Mouse (Mus musculus): ENCODE results near the gene Slc4a3. TPM values are rescaled to one million over a fixed set of nuclear protein-coding genes. Genes with fewer than 3 reads are reported as not detected.

Slc4a3 gene
- total RNA-seq (2021), result 10 to 100 TPM; 18.5 to 23.6 TPM
- long read RNA-seq, experiment 1, full-length matches to known transcripts, result 1 of 27 reads
- long read RNA-seq, experiment 1, partial matches to known transcripts, result 8 of 27 reads
- long read RNA-seq, experiment 1, other reads (novel, unspliced or antisense), result 18 of 27 reads
- long read RNA-seq, experiment 2, full-length matches to known transcripts, result 1 of 55 reads
- long read RNA-seq, experiment 2, partial matches to known transcripts, result 21 of 55 reads
- long read RNA-seq, experiment 2, other reads (novel, unspliced or antisense), result 33 of 55 reads

DNA sequence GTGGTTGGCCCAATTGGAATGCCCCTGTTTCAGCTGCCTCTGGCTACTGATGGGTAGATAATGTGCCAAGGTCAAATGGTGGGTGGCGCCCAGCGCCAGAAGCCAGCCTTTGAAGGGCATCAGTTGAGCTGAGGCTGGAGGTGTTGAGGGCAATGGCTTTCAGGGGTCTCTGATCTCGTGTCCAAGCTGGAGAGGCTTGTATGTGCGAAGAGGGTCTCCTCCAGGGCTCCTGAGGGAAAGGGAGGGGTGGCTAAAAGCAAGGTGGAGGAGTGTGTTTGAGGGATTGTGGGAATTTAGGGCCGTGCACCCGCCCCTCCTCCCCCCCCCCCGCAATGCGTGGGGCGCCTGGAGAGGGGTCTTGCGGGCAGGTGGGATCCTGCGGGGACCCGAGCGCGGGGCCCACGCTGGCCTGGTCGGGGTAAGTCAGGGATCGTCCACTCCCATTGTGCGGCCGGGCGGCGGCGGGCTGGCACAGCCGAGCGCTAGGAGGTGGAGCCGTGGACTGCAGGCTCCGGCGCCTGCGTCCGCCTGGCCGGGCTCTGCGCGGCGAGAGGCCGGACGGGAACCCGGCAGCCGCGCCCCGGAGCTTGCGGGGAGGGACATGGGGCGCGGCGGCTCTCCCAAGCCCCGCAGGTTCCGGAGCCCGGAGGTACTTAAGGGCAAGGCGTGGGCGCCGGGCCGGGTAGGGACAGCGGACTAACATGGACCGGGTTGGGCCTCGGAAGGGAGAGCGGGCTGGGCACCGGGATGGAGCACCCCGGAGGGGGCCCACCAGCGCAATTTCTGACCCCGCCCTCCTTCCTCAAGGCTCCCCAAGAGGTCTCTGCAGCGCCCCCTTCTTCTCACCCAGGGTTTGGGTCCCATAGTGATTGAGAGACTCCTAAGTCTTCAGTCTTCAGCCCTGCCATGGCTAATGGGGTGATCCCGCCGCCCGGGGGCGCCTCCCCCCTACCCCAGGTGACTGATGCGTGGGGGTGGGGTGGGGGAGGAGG lies at the start of gene Slc4a3:
TSS of gene Slc4a3 (plus strand) at position 302 of the 992 bp plus-strand sequence.
- peak; percentile 53 to 68 for DNase-seq (ENCODE audit: low spot score in 2 of 2)

DNA sequence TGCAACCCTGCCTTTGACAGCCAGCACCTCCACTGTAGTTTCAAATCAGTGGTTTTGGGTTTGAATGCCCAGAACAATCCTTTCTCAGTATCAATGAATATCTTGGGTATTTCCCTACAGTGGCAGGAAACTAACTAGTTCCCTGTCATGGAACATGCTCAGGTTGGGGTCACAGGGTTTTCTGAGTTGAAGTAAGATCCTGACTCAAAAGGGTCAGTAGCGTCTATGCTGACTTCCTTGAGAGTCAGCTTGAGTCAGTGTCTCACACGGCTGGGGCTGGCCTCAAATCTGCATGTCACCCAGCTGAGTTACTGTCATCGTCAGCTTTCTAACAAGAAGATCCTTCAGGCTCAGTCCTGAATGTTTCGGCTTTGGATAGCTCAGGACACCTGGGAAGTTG lies 47.2 kb upstream of the Slc4a3 start:
- DNase-seq (ENCODE audit: low spot score in 2 of 2), result no peak

DNA sequence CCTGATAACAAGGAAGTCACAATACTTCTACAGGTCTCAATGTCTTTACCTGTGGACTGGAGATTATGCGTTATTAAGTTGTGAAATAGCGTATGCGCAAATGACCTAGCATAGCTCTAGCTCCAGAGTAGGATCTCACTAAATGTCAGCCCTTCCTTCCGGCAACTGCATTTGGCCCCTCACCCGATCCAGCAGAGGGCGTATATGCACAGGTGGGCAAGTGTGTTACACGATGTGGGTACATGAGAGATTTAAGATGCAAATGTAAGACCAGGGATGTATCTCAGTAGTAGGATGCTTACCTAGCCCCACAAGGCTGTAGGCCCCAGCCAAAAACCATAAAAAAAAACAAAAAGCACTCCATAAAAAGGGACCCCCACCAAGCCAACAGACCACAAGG lies 46.6 kb upstream of the Slc4a3 start:
- no peak for DNase-seq (ENCODE audit: low spot score in 2 of 2)

DNA sequence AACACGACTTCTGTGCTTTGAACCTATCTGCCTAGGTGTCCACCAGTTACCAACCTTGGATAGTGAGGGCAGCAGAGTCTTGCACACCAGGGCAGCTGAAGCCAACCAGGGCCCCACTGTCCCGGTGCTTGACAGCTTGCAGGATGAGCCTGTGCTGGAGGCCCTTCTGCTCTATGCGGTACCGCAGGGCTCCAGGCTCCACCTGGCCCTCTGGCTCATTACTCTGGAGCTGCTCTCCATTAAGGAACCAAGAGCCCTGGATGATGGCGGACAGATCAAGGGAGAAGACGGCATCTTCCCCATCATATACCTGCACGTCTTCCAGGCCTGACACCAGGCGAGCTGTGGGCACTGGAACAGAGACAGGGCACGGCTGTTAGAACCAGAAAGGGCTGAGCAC lies 44.2 kb upstream of the Slc4a3 start:
- DNase-seq (ENCODE audit: low spot score in 2 of 2), result no peak

DNA sequence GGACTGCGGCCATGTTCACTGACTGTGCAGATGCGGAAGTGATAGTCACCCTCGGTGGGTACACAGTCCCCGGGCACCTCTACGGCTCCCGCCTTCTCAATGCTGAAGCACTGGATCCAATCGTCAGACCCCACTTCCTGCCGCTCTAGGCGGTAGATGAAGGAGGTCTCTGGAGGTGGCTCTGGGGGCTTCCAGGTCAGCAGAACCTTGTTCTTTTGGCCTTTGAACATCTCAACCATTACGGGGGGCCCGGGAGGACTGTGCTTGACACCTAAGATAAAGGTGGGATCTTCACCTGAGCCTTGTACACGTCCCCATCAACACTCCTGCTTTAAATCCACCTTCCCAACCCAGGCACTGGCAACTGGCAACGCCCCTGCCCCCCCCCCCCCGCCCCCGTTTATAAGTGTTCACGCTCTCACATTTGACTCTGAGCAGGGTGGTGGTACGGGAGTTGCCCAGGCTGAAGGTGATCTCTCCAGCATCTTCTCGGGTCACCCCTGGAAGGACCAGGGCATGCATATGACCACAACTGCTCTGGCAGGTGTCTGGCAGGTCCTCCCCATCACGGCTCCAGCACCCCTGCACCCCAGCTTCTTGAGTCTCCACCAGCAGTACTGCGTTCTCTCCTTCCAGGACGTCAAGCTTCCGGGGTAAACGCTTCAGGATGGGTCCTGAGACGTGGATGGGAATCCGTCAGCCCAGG lies 43.0 kb upstream of the Slc4a3 start:
- DNase-seq (ENCODE audit: low spot score in 2 of 2), result no peak

DNA sequence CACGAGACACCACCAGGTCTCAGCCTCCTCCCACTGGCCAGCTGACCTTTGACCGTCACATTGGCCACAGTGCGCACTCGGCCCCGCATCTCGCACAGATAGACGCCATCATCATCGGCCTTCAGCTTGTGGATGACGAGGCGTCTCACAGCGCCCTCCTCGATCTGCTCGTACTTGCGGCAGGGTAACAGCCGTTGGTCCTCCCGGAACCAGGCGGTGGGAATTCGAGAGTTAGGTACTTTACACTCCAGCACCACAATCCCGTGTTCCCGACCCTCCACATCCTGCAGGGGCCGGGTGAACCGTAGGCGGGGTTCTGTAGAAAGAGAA lies 42.5 kb upstream of the Slc4a3 start:
- DNase-seq (ENCODE audit: low spot score in 2 of 2), result no peak

DNA sequence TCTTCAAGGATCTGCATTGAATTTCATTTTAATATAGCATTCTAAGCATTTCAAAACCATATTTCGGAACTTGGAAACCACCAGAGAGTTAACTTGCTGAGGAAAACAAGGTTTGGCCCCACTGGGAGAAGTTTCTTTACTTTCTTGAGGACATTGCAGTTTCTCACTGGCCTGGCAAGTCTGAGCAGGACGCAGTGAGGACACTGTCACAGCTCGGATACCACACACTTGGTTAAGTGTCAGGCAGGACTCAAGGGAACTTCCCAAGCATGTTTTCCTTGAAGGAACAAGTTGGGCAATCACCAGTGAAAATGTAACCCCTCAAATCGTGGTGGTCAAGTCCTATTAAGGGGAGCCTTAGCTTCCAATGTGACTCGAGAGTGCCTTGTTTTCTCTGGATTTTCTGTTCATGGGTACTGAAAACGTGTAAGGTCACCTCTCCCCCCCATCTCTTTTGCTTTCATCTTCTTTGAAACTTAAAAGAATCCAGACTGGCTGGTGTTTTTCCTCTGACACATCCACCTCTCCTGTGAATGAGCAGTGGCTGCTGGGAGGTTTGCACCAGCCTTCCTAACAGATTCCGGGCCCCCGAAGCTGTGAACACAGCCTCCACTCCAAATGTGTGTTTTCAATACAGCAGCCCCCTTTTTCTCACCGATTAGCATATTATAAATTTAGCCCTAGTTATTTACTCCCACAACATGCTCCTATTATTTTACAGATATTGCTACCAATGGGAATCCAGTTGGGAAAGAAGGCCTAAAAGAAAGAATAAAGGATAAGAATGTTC lies 41.6 kb upstream of the Slc4a3 start:
- no peak for DNase-seq (ENCODE audit: low spot score in 2 of 2)

DNA sequence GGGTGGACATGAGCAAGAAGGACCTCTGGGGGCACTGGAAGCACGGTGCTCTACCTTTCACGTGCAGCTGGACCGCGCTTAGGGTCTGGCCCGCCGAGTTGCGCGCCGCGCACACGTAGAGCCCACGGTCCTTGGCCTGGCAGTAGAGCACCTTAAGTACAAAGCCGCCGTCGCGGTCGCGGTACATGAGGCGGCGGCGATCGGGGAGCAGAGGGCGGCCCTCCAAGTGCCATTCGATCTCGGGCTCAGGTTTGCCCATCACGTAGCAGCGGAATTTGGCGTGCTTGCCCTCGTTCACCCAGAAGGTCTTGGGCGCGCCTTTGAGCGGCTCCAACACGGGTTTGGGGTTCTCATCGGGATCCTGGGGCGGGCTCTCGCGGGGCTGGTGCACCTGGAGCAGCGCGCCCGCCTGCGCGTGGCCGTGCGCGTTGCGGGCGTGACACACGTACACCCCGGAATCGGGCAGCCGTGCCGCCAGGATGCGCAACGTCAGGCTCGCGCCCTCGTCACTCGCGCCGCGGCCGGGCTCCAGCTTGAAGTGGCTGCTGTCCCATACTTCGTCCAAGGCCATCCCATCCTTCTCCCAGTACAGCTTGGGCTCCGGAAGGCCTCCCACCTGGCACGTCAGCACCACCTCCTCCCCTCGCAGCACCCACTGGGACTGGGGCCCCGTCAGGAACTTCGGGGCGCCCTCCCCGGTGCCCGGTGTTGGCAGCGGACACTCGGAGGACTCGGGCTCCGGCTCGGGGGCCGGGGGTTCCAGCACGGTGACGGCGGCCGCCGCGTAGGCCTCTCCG lies 40.7 kb upstream of the Slc4a3 start:
- DNase-seq (ENCODE audit: low spot score in 2 of 2), result peak; percentile 59 to 76

DNA sequence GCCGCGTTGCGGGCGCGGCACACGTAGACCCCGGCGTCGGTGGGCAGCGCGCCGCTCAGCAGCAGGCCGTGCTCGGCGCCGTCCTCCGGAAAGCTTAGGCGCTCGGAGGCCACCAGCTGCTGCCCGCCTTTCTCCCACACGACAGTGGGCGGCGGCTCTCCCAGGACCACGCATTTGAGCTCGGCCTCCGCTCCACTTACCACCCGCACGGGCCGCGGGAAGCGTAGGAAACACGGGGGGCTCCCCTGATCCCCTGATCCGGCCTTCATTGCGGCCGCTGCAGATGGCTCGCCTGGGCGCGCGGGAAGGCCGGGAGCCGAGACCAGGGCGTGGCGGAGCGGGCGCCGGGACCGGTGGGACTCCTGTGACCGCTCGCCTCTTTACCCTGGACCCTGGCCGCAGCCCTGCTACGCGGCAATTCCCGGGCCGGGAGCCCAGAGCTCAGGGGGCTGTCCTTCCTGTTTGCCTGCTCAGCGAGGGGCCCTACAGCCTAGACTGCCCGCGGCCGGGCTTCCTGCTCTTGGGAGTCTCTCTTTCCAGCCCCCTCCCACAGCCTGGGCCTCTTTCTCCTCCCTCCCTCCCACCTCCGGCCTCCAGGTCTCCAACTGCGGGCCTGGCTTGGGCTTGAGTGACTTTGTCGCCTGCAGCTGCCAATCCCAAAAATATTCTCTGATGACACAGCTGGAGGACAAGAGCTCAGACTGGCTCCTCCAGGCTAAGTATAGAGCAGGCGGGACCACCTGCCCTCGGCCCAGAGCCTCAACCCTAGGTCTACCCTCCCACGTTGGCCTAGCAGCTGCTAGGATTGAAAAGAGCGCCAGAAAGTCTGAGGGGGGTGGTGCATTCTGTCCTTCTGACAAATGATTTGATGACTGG lies 39.9 kb upstream of the Slc4a3 start, which contains the start of gene Obsl1:
TSS of gene Obsl1 (minus strand) at position 497 of the 876 bp plus-strand sequence.
- DNase-seq (ENCODE audit: low spot score in 2 of 2), result peak; percentile 78 to 88

DNA sequence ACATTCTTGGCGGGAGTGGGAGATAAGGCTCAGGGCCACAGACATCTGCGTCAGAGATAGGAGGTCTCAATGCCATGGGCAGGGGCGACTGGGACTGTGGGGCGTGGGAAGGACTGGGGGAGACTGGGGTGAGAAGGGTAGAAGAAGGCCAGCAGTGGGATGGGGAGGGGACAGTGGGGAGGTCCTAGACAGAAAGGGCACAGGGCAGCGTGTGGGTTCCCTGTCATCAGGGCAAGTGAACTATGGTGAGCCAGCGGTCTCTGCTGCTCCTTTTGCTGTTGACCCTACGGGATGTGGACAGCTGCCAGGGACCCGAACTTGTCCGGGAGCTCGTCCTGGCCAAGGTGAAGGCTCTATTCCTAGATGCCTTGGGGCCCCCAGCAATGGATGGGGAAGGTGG lies 39.1 kb upstream of the Slc4a3 start, which contains the start of gene Inha:
TSS of gene Inha (plus strand) at position 72 of the 400 bp plus-strand sequence.
- no peak for DNase-seq (ENCODE audit: low spot score in 2 of 2)

DNA sequence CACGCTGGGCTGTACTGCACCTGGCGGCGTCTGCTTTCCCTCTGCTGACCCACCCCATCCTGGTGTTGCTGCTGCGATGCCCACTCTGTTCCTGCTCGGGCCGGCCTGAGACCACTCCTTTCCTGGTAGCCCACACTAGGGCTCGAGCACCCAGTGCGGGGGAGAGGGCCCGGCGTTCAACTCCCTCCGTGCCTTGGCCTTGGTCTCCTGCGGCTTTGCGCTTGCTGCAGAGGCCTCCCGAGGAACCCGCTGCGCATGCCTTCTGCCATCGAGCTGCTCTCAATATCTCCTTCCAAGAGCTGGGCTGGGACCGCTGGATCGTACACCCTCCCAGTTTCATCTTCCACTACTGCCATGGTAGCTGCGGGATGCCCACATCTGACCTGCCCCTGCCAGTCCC lies 36.5 kb upstream of the Slc4a3 start:
- no peak for DNase-seq (ENCODE audit: low spot score in 2 of 2)

DNA sequence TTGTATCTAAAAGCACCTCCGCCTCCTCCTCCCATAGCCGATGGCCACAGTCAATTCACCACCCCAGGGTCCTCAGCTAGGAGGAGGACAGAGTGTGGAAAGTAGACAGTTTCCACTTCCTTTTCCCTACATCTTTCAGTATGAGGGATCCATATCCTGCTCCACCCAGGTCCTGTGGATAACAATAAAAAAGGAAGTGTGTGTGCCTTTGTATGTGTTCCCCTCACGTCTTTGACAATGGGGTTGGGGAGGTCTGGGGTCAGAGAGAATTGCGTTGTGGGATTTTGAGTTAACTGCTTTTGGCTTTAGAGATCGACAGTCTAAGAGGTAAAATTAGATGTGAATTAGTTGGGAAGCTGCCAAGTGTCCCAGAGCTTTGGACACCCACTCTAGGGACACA lies 35.9 kb upstream of the Slc4a3 start:
- no peak for DNase-seq (ENCODE audit: low spot score in 2 of 2)

DNA sequence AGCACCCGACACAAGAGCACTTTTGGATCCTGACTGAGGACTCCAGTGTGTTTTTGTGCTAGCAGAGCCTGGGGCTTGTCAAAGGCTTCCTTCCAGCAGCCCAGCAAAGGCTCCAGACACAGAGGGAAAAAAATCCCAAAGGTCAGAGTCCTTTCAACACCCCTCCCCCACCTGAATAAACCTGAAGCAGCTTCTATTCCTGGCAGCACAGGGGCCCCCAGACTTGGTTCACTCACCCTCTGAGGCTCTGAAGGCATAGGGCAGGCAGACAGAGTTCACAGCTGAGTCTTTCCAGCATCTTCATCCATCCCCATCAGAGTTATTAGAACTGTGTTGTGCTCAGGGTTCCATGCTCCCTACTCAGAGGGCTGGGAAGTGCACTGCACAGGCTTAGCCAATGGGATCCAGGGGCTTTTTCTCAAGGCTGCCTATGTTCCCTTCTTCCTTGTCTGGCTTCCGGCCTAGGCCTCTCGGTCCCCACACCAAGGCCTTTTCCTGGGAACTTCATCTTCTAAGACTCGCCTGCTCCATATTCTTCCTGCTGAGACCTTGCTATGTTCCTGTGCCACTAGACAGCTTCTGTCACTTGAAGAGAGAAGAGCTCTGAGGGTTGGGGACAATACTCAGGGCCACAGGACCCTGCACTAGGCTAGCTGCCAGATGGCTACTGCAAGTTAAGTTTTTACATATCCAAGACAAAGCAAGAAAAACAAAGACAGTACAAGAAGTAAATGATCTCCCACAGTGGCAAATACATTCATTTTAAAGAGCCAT lies 34.4 kb upstream of the Slc4a3 start:
- no peak for DNase-seq (ENCODE audit: low spot score in 2 of 2)

DNA sequence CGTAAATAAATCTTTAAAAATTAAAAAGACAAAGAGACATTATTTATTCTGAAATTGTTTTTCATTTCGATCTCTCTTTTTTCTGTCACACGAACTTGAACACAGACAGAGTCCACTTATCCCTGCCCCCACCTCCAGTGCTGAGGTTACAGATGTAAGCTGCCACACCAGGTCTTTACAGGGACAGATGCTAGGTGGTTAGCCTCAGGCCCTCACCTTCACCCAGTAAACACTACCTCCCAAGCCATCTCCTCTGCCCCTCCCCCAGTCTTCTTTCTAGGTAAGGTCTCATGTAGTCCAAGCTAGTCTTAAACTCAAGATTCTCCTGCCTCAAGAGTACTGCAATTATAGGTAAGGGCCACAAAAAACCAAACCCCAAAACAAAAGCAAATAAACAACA lies 33.5 kb upstream of the Slc4a3 start:
- DNase-seq (ENCODE audit: low spot score in 2 of 2), result no peak

DNA sequence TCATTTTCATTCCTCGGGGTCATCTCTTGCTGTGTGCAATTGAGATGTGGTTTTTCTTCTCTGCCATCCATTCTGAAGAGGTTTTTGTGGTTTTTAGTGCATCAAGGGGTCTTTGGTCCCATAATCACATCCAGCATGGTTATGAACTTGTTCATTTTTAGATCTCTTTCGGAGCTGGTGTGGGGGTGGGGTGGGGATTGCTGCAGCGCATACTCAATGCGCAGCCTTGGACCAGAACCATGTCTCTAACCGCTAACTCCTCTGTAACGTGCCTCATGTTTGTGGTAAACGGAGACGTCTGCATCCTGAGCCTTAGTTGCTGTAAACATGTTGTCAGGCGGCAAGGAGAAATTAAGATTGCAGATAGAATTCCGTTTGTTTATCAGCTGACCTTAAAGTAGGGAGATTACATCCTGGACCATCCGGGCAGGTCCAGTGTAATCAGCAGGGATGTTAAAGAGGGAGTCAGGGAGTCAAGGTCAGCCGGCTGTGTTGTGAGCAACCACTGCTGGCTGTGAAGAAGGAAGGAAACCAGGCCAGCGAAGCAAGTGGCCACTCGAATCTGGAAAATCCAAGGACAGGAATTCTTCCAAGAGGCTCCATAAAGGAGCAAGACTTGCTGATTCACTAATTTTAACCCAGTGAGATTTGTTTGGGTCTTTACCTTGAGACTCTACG lies 29.2 kb upstream of the Slc4a3 start:
- no peak for DNase-seq (ENCODE audit: low spot score in 2 of 2)

DNA sequence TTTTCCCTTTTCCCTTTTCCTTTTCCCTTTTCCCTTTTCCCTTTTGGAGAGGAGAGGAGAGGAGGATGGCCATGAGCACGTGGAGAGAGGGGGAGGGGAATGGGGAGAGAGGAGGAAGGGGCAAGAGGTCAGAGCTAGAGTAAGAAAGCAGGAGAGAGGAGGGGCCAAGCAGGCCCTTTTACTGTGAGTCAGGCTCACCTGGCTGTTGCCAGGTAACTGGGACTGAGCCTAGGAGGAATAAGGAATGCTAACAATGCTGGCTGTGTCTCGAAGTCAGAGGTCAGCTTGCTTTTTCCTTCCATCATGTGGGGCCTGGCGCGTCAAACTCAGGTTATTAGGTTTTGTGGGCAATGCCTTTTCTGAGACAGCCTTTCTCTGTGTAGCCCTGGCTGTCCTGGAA lies 28.1 kb upstream of the Slc4a3 start:
- DNase-seq (ENCODE audit: low spot score in 2 of 2), result no peak

DNA sequence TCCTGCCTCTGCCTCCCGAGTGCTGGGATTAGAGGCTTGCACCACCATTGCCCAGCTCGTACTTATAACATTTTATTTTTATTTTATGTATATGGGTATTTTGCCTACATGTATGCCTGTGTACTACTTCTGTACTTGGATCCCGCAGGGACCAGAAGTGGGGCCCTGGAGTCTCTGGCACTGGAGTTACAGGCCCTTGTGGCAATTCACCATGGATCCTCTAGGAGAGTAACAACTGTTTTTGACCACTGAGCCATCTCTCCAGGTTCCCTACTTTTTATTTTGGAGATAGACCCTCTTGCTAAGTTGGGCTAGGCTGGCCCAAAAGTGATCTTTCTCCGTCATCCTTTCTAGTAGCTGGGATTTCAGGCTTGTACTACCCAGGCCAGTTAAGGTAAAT lies 27.6 kb upstream of the Slc4a3 start:
- DNase-seq (ENCODE audit: low spot score in 2 of 2), result no peak

DNA sequence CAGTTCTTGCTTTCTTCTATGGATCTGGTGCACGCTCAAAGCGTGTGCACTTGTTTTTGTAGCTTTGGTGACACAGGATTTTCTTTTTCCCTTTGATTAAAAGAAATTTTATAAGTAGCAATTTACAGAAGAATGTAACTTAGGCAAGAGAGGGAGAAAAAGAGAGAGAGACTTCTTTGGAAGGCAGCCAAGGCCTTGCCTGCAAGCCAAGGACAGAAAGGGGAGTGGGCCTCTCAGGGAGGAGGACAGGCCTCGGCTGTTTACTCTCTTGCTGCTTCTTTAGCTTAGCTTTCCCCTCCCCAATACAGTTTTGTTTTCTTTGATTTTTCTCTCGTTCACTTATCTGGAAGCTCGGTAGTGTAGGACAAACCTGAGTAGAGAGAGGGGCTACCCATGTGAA lies 26.5 kb upstream of the Slc4a3 start:
- DNase-seq (ENCODE audit: low spot score in 2 of 2), result no peak
